Mouse (Mus musculus): ENCODE measurements at regions not wholly inside any gene's neighbourhood (a gene's known extent, or its start where the extent isn't known, plus 50 kb on each side); places are given as distances from the start of the nearest gene placed in this dataset.
"Not testable (repeated sequence)": the region's sequence is repeated elsewhere in the genome, so short reads cannot be mapped to it uniquely, and the experiment has no call there.

- 80% methylated on average over 4 of the region's 4 CpGs for WGBS
- H3K4me1 ChIP-seq; ATAC-seq (replicated peaks; ENCODE audit: low FRiP score); H3K9ac ChIP-seq; H3K36me3 ChIP-seq; H3K27ac ChIP-seq; H3K4me2 ChIP-seq; H3K4me3 ChIP-seq (replicated peaks); H3K9me3 ChIP-seq (replicated peaks); H3K27me3 ChIP-seq: not testable (repeated sequence)
Measured at GRCm38 (mm10) chr10:22460386-22460785, 100.0 kb downstream of the Raet1d start.

- not testable (repeated sequence) for H3K27me3 ChIP-seq; H3K36me3 ChIP-seq; H3K9ac ChIP-seq; H3K4me2 ChIP-seq; H3K4me1 ChIP-seq; H3K27ac ChIP-seq; H3K4me3 ChIP-seq (replicated peaks); H3K9me3 ChIP-seq (replicated peaks)
- WGBS, result 18% methylated on average over 7 of the region's 7 CpGs
- 0 out of 2 replicates have a peak, but pooled peaks have one; percentile 25 for ATAC-seq (replicated peaks; ENCODE audit: low FRiP score)
Measured at GRCm38 (mm10) chr10:22460818-22461479, 100.6 kb downstream of the Raet1d start.

GRCm38 (mm10) chr10:22461480-22462050 is 101.2 kb downstream of the Raet1d start:
- H3K4me2 ChIP-seq; H3K9ac ChIP-seq; H3K4me1 ChIP-seq; H3K9me3 ChIP-seq (replicated peaks); H3K36me3 ChIP-seq; ATAC-seq (replicated peaks; ENCODE audit: low FRiP score); H3K4me3 ChIP-seq (replicated peaks); H3K27me3 ChIP-seq; H3K27ac ChIP-seq: not testable (repeated sequence)
- 46% methylated on average over 4 of the region's 4 CpGs for WGBS

GRCm38 (mm10) chr10:22471722-22472330 is 111.5 kb downstream of the Raet1d start:
- not testable (repeated sequence) for H3K36me3 ChIP-seq; H3K27me3 ChIP-seq; H3K4me2 ChIP-seq; H3K4me3 ChIP-seq (replicated peaks); H3K9ac ChIP-seq; H3K27ac ChIP-seq; ATAC-seq (replicated peaks; ENCODE audit: low FRiP score); H3K4me1 ChIP-seq
- peaks cover 12% of the 10 kb centered on the region for H3K9me3 ChIP-seq (replicated peaks)
- 97% methylated on average over 6 of the region's 6 CpGs for WGBS

- H3K36me3 ChIP-seq; H3K9ac ChIP-seq; H3K4me3 ChIP-seq (replicated peaks); H3K9me3 ChIP-seq (replicated peaks); H3K27ac ChIP-seq; H3K4me2 ChIP-seq; H3K4me1 ChIP-seq; ATAC-seq (replicated peaks; ENCODE audit: low FRiP score): not testable (repeated sequence)
- WGBS, result 3% methylated on average over 4 of the region's 4 CpGs
- H3K27me3 ChIP-seq, result peaks cover 10% of the 10 kb centered on the region
Measured at GRCm38 (mm10) chr10:22479860-22480259, 119.5 kb downstream of the Raet1d start.

GRCm38 (mm10) chr10:22487071-22487470 is 126.7 kb downstream of the Raet1d start:
- not testable (repeated sequence) for H3K9ac ChIP-seq; H3K9me3 ChIP-seq (replicated peaks); H3K27ac ChIP-seq; H3K27me3 ChIP-seq; H3K4me3 ChIP-seq (replicated peaks); H3K4me2 ChIP-seq; H3K36me3 ChIP-seq
- H3K4me1 ChIP-seq, result peaks cover 12% of the 10 kb centered on the region; the same call in 1 of the 2 replicates
- 30% methylated on average over 5 of the region's 5 CpGs for WGBS
- ATAC-seq (replicated peaks; ENCODE audit: low FRiP score), result peak; percentile 91

- not testable (repeated sequence) for H3K9me3 ChIP-seq (replicated peaks); H3K4me3 ChIP-seq (replicated peaks); H3K9ac ChIP-seq; H3K4me1 ChIP-seq; H3K27me3 ChIP-seq; H3K36me3 ChIP-seq; H3K4me2 ChIP-seq
- ATAC-seq (replicated peaks; ENCODE audit: low FRiP score), result peak; percentile 40
- 31% methylated on average over 10 of the region's 11 CpGs for WGBS
- 0 out of 2 replicates have a peak overlapping the region, but pooled peaks have one; percentile 32 for H3K27ac ChIP-seq
Measured at GRCm38 (mm10) chr10:22491806-22492347, 131.5 kb downstream of the Raet1d start.

GRCm38 (mm10) chr10:22495975-22496496 is 135.7 kb downstream of the Raet1d start:
- Histone ChIP-seq H3K4me3 (replicated peaks) (no peak overlapping the region), H3K27ac (no peak overlapping the region), H3K9ac (no peak overlapping the region), H3K27me3 (no peaks in the 10 kb centered on the region), H3K36me3 (no peaks in the 10 kb centered on the region), H3K9me3 (replicated peaks) (no peaks in the 10 kb centered on the region), H3K4me1 (0 out of 2 replicates have a peak, but pooled peaks cover 5% of the 10 kb centered on the region), H3K4me2 (no peak overlapping the region)
- ATAC-seq (replicated peaks; ENCODE audit: low FRiP score), result no peak
- 66% methylated on average over 4 of the region's 4 CpGs for WGBS
